Mouse (Mus musculus) thymus, adult 2 months (tissue): Measurements from ENCODE around the gene Lime1.

Experiments used
- CTCF ChIP-seq: fragments of 200-500 bp; IDR thresholded peaks from 2 replicates; pipeline ENCODE4 v1.5.1; 2012; ENCODE audit warnings: mild to moderate bottlenecking, control low read depth, low read length, moderate library complexity, borderline replicate concordance; ENCODE audit not compliant: control insufficient read depth, poor library complexity, insufficient read depth; ENCODE audit errors: extremely low read depth
- POLR2A ChIP-seq: fragments of 200-500 bp; IDR thresholded peaks from 2 replicates; pipeline ENCODE4 v1.6.1; 2012; ENCODE audit warnings: mild to moderate bottlenecking, low read length, control low read depth, moderate library complexity; ENCODE audit not compliant: control insufficient read depth, poor library complexity, insufficient read depth; ENCODE audit errors: extremely low read depth

DNA sequence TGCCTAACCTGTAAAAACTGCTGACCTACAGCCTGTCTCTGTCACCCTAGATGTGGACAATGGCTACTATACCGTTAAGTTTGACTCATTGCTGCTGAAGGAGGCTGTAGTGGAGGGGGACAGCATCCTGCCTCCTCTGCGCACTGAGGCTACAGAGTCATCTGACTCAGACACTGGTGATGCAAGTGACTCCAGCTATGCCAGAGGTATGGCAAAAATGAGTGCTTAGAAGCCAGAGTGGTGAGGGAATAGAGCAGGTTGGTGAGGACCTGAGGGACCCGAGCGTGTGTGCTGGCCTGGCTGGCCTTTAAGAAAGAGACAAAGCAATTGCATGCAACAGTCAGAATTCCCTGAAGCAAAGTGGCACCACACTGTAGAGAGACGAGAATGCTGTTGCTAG lies 1.2 kb upstream of the Lime1 start:
- no peak for TF ChIP-seq POLR2A
- no peak for TF ChIP-seq CTCF
